Mouse (Mus musculus): ENCODE data around the gene Syndig1.

Gene Syndig1

GRCm38 (mm10) chr2:149991506-149991905 lies 162.5 kb downstream of the Syndig1 start:
- DNase-seq: no peak

GRCm38 (mm10) chr2:149992921-149993320 lies 163.9 kb downstream of the Syndig1 start:
- DNase-seq: no peak

DNA sequence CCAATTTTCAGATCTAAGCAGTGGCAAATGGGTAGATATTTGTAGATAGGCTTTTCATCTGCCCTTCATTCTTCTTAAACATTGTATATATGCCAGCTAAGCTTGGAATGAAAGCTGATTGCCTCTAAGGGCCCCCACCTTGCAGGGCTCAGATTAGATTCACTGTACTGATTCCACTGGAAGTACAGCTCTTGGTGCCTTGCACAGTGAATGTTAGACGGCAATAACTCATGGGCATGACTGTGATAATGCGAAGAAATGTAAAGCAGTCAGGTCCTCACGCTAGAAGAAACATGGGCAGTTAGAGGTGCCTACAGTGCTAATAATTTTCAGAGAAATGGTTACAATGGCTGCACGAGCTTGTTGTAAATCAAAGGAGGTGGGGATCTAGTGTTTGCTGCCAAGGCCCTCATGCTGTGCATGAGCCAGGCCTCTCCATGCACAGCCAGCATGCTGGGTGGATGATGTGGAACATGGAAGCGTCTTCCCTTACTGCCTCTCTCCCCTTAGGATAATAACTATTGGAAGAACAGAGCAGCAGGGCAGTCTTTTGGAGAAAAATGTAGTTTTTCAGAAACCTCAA lies 167.5 kb downstream of the Syndig1 start:
- DNase-seq: no peak

GRCm38 (mm10) chr2:149997657-149998056 lies 168.6 kb downstream of the Syndig1 start:
- DNase-seq: no peak

GRCm38 (mm10) chr2:149998373-149999108 lies 169.5 kb downstream of the Syndig1 start:
- no peak for DNase-seq

DNA sequence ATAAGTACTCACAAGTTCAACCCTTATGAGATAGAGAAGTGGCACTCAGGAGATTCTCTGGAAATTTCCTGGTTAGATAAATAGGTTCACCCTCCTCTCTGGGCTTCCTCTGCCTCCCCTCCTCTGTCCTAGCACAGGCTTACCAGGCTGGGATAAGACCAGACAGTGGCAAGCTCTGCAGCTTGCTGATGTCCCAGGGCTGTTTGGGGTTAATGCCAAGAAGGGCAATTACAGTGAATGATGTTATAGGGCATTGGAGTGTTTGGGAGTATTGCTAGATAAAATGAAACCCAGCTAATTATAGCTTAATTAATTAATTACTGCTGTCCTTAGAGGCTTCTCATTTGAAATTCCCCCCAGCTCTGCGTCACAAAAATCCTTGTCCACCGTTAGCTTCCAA lies 171.6 kb downstream of the Syndig1 start:
- no peak for DNase-seq

DNA sequence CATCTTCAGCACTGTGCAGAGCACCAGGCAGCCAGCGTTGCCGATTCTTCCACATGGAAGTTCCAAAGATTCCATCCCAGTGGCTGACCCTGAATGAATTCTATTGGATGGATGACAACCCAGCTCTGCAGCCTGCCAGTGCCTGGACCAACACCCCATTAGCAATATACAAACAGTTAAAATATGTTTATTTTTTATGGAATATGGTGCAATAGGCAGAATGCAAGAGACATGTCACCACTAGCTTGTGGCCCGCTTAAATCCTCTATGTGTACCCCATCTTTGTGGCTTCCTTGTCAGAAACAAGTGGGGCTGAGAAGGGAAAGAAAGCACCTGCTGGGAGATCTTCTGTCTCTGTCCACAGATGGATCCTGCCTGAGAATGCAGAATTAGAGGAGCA lies 174.5 kb downstream of the Syndig1 start:
- DNase-seq: no peak

DNA sequence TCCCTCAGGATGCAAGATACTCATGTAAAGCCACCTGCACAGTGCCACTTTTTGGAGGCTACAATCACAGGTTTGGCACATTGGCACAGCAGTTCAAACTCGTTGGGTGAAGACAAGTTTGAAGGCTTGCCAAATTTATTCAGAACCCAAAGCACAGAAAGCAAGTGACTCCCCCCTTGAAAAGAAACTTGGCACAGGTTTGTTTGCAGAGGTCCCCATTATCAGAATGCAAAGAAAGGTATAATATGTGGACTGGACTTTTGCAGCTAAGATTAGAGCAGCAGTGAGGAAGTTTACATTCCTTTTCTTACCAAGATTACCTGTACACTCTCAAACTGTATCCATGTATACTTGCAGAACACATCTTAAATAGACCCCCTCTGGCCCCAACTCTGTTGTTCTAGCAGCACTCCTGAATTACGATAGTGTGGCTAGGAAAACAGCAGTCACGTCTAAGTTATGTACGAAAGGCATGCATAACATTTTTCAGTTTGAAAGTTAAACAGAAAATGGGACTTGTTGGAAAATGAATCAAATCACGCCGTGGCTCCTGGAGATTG lies 183.9 kb downstream of the Syndig1 start:
- no peak for DNase-seq

- no peak for DNase-seq
Measured at GRCm38 (mm10) chr2:150013785-150014184, 184.8 kb downstream of the Syndig1 start.

GRCm38 (mm10) chr2:150016303-150016702 lies 187.3 kb downstream of the Syndig1 start:
- no peak for DNase-seq

DNA sequence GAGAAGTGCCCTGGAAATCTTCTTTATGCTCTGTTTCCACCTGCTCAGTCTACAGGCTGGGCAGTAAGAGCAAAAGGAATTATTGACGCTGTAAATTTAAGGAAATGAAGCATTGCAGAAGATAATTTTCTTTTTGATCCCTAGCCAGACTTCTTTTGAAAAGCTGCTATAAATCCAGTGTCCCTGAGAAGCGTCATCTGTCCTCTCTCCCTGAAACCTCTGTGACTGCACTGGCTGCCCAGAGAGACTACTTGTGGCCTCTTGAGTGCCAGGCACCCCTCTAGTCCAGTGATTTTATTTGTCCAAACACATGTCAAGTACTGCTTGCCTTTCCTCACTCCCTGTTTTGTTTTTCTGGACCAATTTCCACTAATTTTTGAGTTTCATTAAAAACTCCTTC lies 191.7 kb downstream of the Syndig1 start:
- DNase-seq: no peak

DNA sequence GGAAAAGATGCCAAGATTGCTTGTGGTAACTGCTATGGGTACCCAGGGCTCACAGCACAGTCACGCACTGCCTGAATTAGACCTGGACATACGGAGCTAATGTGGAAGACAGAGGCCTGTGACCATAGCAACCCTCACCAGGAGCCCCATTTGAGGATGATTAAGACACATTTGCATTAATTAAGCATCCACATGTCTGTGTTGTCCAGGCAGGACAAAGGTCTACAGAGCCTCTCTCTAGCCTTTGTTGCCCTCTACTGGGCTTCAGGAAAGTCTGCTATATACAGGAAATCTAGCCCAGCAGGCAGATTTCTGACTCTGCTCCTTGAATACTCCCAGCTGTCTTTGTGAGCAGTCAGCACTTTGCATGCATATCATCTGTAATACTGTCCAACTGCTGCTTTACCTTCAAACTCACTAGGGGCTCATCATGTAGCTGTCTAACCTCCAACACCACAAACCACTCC lies 194.9 kb downstream of the Syndig1 start:
- DNase-seq: peak; percentile 29

DNA sequence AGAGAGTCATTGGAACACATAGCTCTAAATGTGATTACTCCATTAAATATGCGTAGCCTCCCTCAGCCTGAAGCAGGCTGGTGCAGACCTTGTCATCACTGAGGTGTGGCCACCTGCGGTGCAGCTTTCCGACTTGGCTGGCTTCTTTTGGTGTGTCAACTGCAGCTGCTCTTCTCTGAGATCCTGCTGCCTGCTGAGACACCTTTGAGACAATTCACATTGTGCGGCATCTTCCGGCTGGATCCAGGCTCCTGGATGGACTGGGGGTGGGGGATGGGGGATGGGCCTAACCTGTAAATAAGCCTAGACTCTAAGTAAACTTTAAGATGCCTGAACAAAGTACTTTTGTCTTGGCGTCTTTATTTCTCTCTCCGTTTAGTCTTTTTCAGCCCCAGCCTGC lies 214.5 kb downstream of the Syndig1 start:
- DNase-seq: no peak
